Mouse (Mus musculus): ENCODE data around the gene Cox19.

DNA sequence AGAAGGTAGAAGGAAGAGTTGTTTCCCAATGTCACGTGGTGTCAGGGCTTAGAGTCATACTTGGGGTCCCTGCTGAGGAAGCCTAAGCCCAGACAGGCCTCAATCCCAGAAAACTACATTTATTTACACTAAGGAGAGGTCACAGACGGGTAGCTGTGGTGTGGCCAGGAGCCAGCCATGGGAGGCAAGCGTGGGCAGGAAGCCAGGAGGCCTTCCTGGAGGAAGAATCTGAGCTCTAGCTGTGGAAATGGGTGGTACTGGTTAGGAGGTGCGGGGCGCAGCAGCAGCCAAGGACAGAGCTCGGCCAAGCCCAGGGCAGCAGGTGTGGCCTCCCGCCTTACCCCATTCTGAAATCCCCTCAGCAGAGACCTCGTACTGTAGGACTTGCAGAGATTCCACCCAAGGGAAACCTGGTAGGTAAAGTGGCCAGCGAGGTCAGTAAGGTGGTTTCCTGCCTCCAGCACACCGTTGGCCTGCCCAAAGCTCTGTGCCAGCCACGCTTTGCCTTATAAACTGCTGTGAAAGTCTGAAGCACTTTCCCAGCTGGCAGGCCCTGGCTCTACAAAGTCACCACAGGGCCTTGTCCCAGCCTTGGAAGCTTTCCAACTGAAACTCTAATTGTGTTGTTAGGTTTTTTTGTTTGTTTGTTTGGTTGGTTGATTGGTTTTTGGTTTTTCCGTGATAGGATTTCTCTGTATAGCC is 36.1 kb downstream of the Cox19 start:
- TF ChIP-seq POLR2A (IDR thresholded peaks at IDR 0.05; ENCODE audit: borderline replicate concordance, extremely low read depth, low read depth, low read length) (no peak), CTCF (IDR thresholded peaks at IDR 0.05; ENCODE audit: insufficient read depth, low read length) (no peak)

All from lung, adult 2 months (tissue).